Comparison of ENCODE assay signal across 3 mouse cellular contexts in genomic region chr12:64808492-64808891, GRCm38 (mm10).
DNase-seq lines count a peak whose midpoint lies in the region; ATAC-seq and TF ChIP-seq lines count a peak whose summit lies in the region.
"Not testable (repeated sequence)": the region's sequence is repeated elsewhere in the genome, so short reads cannot be mapped to it uniquely, and the experiment has no call there.

No protein-coding gene starts in this region.

- not testable (repeated sequence) for H3K79me2 ChIP-seq in MEL (ENCODE audit: control insufficient read depth, insufficient read depth, low read length, poor library complexity)

- H3K4me3 ChIP-seq in G1E (ENCODE audit: low read depth, low read length); MEL (ENCODE audit: control insufficient read depth in 1 of 2, insufficient read depth in 1 of 2, low read depth in 2 of 2, low read length in 2 of 2); intestine, embryonic 16.5 days (ENCODE audit: low read length): not testable (repeated sequence)

- H3K9ac ChIP-seq in MEL (ENCODE audit: control insufficient read depth, low read depth, low read length, poor library complexity, severe bottlenecking); intestine, embryonic 16.5 days (ENCODE audit: low read depth, low read length): not testable (repeated sequence)

- not testable (repeated sequence) for DNase-seq in G1E (ENCODE audit: low spot score)
- peak; percentile 75 for DNase-seq in MEL (ENCODE audit: low read depth, low spot score)

- not testable (repeated sequence) for TF ChIP-seq POLR2A in MEL (IDR thresholded peaks at IDR 0.05; ENCODE audit: control insufficient read depth in 1 of 2, insufficient read depth in 1 of 2, low read depth in 1 of 2, low read length in 2 of 2, poor library complexity in 1 of 2)

- H3K4me1 ChIP-seq in G1E (ENCODE audit: insufficient read depth, low read depth, low read length); intestine, embryonic 16.5 days (ENCODE audit: control insufficient read depth, insufficient read depth, low read length): not testable (repeated sequence)
- H3K4me1 ChIP-seq in MEL (ENCODE audit: control insufficient read depth in 1 of 2, insufficient read depth in 2 of 2, low read length in 2 of 2): peaks cover 14% of the 10 kb centered on the region in 2 experiments

- H3K9me3 ChIP-seq in G1E (replicated peaks); MEL (replicated peaks; ENCODE audit: insufficient read depth, low read length); intestine, embryonic 16.5 days (ENCODE audit: control insufficient read depth, low read length): not testable (repeated sequence)

- TF ChIP-seq RAD21 in MEL (IDR thresholded peaks at IDR 0.05; ENCODE audit: low read depth, low read length): not testable (repeated sequence)

- peak; percentile 94 to 96 for TF ChIP-seq EP300 in MEL (IDR thresholded peaks at IDR 0.05; ENCODE audit: low read depth in 1 of 2, low read length in 2 of 2)

- H3K27ac ChIP-seq in MEL (ENCODE audit: control insufficient read depth, low read depth, low read length); intestine, embryonic 16.5 days (ENCODE audit: low read length): not testable (repeated sequence)

- TF ChIP-seq CTCF in G1E (IDR thresholded peaks at IDR 0.05; ENCODE audit: low read depth, low read length); MEL (IDR thresholded peaks at IDR 0.05 in 2 of 3, conservative IDR thresholded peaks at IDR 0.05 in 1 of 3; ENCODE audit: control insufficient read depth in 1 of 3, insufficient read depth in 1 of 3, low read depth in 2 of 3, low read length in 3 of 3, poor library complexity in 1 of 3, severe bottlenecking in 1 of 3): not testable (repeated sequence)

- not testable (repeated sequence) for H3K4me2 ChIP-seq in intestine, embryonic 16.5 days (ENCODE audit: low read depth, low read length)

- WGBS in intestine, embryonic 16.5 days: 14% methylated on average over 2 of the region's 2 CpGs

- not testable (repeated sequence) for H3K27me3 ChIP-seq in G1E (ENCODE audit: insufficient read depth, low read length); MEL (ENCODE audit: control insufficient read depth in 1 of 2, insufficient read depth in 2 of 2, low read length in 2 of 2); intestine, embryonic 16.5 days (replicated peaks; ENCODE audit: control insufficient read depth, insufficient read depth, low read length)

- ATAC-seq in G1E (ENCODE audit: extremely low read depth, insufficient number of reproducible peaks, low FRiP score, poor library complexity, severe bottlenecking): 0 out of 2 replicates have a peak, but pooled peaks have one; percentile 45
- peak; percentile 68; the same call in 1 of the 2 replicates for ATAC-seq in intestine, embryonic 16.5 days

- H3K36me3 ChIP-seq in G1E (replicated peaks); intestine, embryonic 16.5 days (ENCODE audit: control insufficient read depth, insufficient read depth, low read length): not testable (repeated sequence)
- H3K36me3 ChIP-seq in MEL (ENCODE audit: control insufficient read depth in 1 of 2, insufficient read depth in 2 of 2, low read length in 2 of 2): peaks cover 0 to 16% of the 10 kb centered on the region in 2 experiments; a peak in 2 of 4 replicates

TF ChIP-seq in MEL, 35 proteins besides CTCF, POLR2A, EP300 and RAD21:
- TF ChIP-seq TAL1 (IDR thresholded peaks at IDR 0.05; ENCODE audit: low read length) (peak; percentile 30; the same call in 1 of the 2 replicates), ETS1 (IDR thresholded peaks at IDR 0.05; ENCODE audit: low read depth, low read length) (peak; percentile 72), MAFK (IDR thresholded peaks at IDR 0.05; ENCODE audit: borderline replicate concordance, low read depth, low read length) (peak; percentile 58; the same call in 1 of the 2 replicates), GATA1 (IDR thresholded peaks at IDR 0.05; ENCODE audit: low read depth, low read length) (peak; percentile 86), MYC (IDR thresholded peaks at IDR 0.05; ENCODE audit: low read depth, low read length) (0 out of 2 replicates have a peak, but pooled peaks have one; percentile 31), MYB (IDR thresholded peaks at IDR 0.05; ENCODE audit: low read depth, low read length) (peak; percentile 97), TBP (IDR thresholded peaks at IDR 0.05; ENCODE audit: low read depth, low read length) (0 out of 2 replicates have a peak, but pooled peaks have one; percentile 28), SIN3A (IDR thresholded peaks at IDR 0.05; ENCODE audit: low read length) (peak; percentile 36; the same call in 1 of the 2 replicates), MEF2A (IDR thresholded peaks at IDR 0.05; ENCODE audit: extremely low read depth, insufficient replicate concordance, low read depth, low read length, poor library complexity, severe bottlenecking) (peak; percentile 74; the same call in 1 of the 2 replicates), TCF12 (IDR thresholded peaks at IDR 0.05; ENCODE audit: low read depth, low read length) (peak; percentile 87), RCOR1 (IDR thresholded peaks at IDR 0.05; ENCODE audit: low read depth, low read length) (peak; percentile 80)
